Mouse (Mus musculus) G1E (cell line): ENCODE results near the gene Sarnp. TPM values are rescaled to one million over a fixed set of nuclear protein-coding genes. Genes with fewer than 3 reads are reported as not detected.

Experiments
- ATAC-seq: 2 replicates; pipeline ENCODE4 v1.8.0; 2016; ENCODE audit warnings: mild to moderate bottlenecking; ENCODE audit not compliant: insufficient number of reproducible peaks, poor library complexity, low FRiP score, severe bottlenecking; ENCODE audit errors: extremely low read depth
- DNase-seq: peaks from one replicate; pipeline ENCODE4 v3.0.0; 2012; ENCODE audit warnings: low spot score
- H3K27me3 ChIP-seq: 2 replicates; pipeline ENCODE4 v1.6.1; 2012; ENCODE audit warnings: mild to moderate bottlenecking, low read length, inconsistent platforms; ENCODE audit not compliant: insufficient read depth
- H3K36me3 ChIP-seq: replicated peaks from 2 replicates; pipeline ENCODE3; 2012; ENCODE audit warnings: mild to moderate bottlenecking, inconsistent platforms
- H3K4me1 ChIP-seq: 2 replicates; pipeline ENCODE4 v1.6.1; 2012; ENCODE audit warnings: low read depth, low read length, inconsistent platforms, mixed read lengths; ENCODE audit not compliant: insufficient read depth
- H3K4me3 ChIP-seq: 2 replicates; pipeline ENCODE4 v1.5.1; 2012; ENCODE audit warnings: low read depth, mild to moderate bottlenecking, inconsistent platforms, low read length, moderate library complexity, mixed read lengths
- H3K9me3 ChIP-seq: replicated peaks from 2 replicates; pipeline ENCODE4 v1.6.1; 2012; ENCODE audit warnings: inconsistent platforms
- CTCF ChIP-seq: IDR thresholded peaks from 2 replicates; pipeline ENCODE4 v1.5.1; 2012; ENCODE audit warnings: low read depth, low read length, inconsistent platforms, mixed read lengths
- GATA1 ChIP-seq: IDR thresholded peaks from 2 replicates; pipeline ENCODE4 v1.6.1; 2012; ENCODE audit warnings: borderline replicate concordance, low read length, inconsistent platforms, mixed read lengths
- GATA2 ChIP-seq: IDR thresholded peaks from 2 replicates; pipeline ENCODE4 v1.6.1; 2012; ENCODE audit warnings: low read depth, low read length, inconsistent platforms, borderline replicate concordance
- POLR2AphosphoS5 ChIP-seq: IDR thresholded peaks from 2 replicates; pipeline ENCODE4 v1.6.1; 2012; ENCODE audit warnings: low read depth, low read length, inconsistent platforms; ENCODE audit not compliant: insufficient replicate concordance
- TAL1 ChIP-seq: conservative IDR thresholded peaks from 2 replicates; pipeline ENCODE4 v1.6.1; 2012; ENCODE audit warnings: low read depth, low read length, inconsistent platforms, mixed read lengths
- polyA plus RNA-seq: library from polyadenylated mRNA; stranded (reverse); fragments of >175 nt; gene quantifications from 2 replicates; pipeline ENCODE4 v1.2.3, GENCODE M21; 2012
- total RNA-seq, 2 experiments: library from RNA; stranded (forward) in 1 of 2; stranded (reverse) in 1 of 2; fragments of 200-1000 nt in 1 of 2; fragments of >200 nt in 1 of 2; fragmentation: Nextera tagmentation in 1 of 2; gene quantifications; 2 replicates each; pipeline ENCODE4 v1.2.3; 2014 to 2017

Gene Sarnp
- total and polyA plus RNA-seq, 3 experiments, result 19.9 to 154 (median 144) TPM

DNA sequence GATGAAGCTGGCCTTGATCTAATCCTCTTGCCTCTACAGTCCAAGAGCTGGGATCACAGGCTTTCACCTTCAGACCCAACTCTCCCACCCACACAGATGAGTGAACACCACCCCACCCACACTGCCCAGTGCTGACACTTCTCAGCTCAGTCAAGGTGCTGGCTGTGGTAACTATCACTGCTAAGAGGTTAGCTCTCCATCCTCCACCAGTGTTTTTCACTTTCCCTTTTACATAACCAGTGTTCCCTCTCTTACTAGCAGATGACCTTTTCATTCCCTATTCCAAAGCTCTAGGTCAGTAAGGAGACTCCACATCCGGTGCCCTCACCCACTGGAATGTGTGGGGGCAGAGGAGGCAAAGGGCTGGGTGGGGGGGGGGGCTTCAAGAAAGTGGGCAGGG is 104.1 kb downstream of the Sarnp start:
- DNase-seq (no peak), ATAC-seq (no peak)
- Histone ChIP-seq H3K4me3 (no peak overlapping the region), H3K27me3 (no peaks in the 10 kb centered on the region), H3K36me3 (peaks cover 55% of the 10 kb centered on the region), H3K9me3 (no peaks in the 10 kb centered on the region), H3K4me1 (peaks cover 24% of the 10 kb centered on the region)
- TF ChIP-seq POLR2AphosphoS5, result no peak
- no peak for TF ChIP-seq CTCF
- TF ChIP-seq GATA2, result no peak
- TF ChIP-seq GATA1, result no peak
- TF ChIP-seq TAL1, result no peak

DNA sequence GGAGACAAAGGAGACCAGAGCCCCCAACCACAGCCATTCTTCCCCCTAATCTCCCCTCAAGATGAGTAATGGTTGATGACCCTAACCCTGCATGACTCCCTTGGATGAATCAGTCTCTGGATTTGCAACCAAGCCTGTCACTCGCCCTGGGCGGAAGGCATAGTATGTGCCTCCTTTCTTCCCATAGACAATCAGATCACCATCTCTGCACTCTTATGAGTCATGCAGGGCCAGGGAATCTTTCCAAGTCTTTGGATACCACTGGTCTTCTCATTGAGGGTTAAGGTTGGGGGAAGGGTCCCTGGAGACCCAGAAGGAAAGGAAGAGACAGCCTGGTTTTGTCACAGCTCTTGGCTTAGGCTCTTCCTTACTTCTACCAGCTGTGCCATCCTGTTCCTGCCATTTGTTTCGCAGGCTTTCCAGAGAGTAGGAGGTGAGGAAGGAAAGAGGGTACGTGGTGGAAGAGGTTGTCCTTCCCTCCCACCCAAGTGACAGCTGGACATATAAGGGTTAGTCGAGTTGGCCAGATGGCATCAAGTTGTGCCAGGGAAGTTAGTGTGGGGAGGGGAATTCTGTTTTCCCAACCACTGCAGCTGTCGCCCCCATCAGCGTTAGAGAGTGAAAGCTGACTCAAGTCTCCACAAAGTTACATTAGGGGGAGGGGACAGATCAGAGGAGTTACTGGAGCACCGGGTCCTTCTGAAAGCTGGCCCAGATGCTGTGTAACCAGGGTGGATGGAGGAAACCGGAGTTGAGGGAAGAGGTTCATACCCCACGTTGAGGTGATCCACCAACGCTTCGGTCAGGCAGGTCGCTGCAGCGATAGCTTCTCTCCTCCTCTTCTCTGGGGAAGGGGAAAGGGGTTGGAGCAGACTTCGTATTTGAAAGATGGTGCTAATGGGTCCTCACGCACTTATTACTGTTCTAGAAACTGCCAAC is 105.0 kb downstream of the Sarnp start:
- Histone ChIP-seq H3K36me3 (peaks cover 48% of the 10 kb centered on the region), H3K4me3 (peak overlapping the region; percentile 90), H3K27me3 (no peaks in the 10 kb centered on the region), H3K4me1 (peaks cover 24% of the 10 kb centered on the region), H3K9me3 (no peaks in the 10 kb centered on the region)
- ATAC-seq (no peak), DNase-seq (no peak)
- TF ChIP-seq TAL1, result no peak
- TF ChIP-seq CTCF, result no peak
- no peak for TF ChIP-seq GATA2
- no peak for TF ChIP-seq POLR2AphosphoS5
- TF ChIP-seq GATA1, result no peak

DNA sequence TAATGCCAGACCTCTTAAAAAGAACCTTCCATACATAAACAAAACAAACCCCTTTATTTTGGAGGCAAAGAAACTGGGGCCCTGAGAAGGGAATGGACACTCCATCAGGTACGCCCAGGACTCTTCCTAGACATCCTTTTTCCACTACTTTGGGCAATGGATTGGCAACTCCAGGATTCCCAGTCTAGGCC is 105.6 kb downstream of the Sarnp start, which contains the start of gene Rdh5:
Rdh5 (minus strand) TSS at position 67 of the 191 bp plus-strand sequence.
- no peak for ATAC-seq
- no peaks in the 10 kb centered on the region for H3K9me3 ChIP-seq
- peaks cover 24% of the 10 kb centered on the region for H3K4me1 ChIP-seq
- TF ChIP-seq POLR2AphosphoS5 (no peak), TAL1 (no peak), GATA1 (no peak), GATA2 (no peak), CTCF (no peak)
- peak within 1 kb of the TSS; percentile 90 for H3K4me3 ChIP-seq
- H3K36me3 ChIP-seq, result peaks cover 43% of the 10 kb centered on the region
- H3K27me3 ChIP-seq, result peaks cover 4% of the 10 kb centered on the region; the same call in 1 of the 2 replicates
- DNase-seq, result no peak

DNA sequence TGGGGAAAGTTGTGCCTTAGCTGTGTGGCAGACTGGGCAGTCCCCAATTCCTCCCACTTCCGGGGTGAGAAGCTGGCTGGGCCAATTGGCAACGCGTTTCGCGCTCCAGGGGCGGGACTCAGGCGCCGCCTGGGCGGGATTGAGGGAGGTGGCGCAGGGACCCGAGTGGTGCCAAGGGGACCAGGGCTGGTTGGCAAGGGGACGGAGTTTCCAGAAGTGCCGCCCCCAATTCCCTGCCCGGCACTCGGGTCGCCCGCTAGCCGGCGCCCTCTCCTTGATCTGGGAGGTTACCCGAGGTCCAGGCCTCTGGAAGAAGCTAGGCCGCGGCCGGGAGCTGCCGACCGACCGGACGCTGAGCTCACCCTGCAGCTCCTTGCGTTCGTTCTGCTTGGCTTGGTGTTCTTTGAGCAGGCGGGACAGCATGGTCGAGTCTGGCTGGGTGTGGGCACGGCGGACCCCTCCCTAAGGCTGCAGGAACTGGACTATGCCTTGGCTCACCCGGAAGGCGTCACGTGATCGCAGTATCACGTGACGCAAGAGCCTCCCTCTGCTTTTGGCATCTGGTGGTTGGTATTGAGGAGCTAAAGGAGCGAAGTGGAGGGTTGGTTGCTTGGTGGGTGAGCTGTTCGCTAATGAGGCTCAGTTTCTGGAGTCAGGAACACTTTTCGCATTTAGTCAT is 106.0 kb downstream of the Sarnp start:
- DNase-seq (peak; percentile 100), ATAC-seq (peak; percentile 98)
- Histone ChIP-seq H3K36me3 (peaks cover 38% of the 10 kb centered on the region), H3K9me3 (no peaks in the 10 kb centered on the region), H3K27me3 (peaks cover 9% of the 10 kb centered on the region), H3K4me1 (peaks cover 24% of the 10 kb centered on the region), H3K4me3 (peak overlapping the region; percentile 90)
- TF ChIP-seq GATA1, result no peak
- TF ChIP-seq GATA2, result no peak
- no peak for TF ChIP-seq TAL1
- no peak for TF ChIP-seq CTCF
- TF ChIP-seq POLR2AphosphoS5, result no peak

DNA sequence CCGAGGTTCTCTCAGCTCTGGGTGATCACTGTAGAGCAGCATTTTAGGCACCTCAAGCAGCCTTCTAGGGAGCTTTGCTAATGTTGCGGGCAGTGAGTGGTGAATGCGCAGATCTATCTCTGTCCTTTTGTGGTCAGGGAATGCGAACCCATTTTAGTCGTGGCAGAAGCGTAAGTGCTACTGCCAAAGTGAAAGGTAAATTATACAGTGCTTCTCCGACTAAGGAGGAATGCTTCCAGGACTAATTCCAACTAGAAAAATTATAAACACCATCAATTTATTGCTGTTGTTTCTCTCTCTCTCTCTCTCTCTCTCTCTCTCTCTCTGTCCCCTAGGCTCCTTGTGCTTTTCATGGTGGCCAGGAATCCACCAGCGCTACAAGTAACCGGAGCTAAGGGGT is 106.8 kb downstream of the Sarnp start, which contains the start of gene Bloc1s1:
Bloc1s1 (minus strand) TSS at position 101 of the 400 bp plus-strand sequence.
- TF ChIP-seq POLR2AphosphoS5 (no peak), TAL1 (no peak), GATA1 (no peak), GATA2 (no peak), CTCF (no peak)
- Histone ChIP-seq H3K9me3 (no peaks in the 10 kb centered on the region), H3K27me3 (peaks cover 16% of the 10 kb centered on the region), H3K36me3 (peaks cover 32% of the 10 kb centered on the region), H3K4me1 (peaks cover 24% of the 10 kb centered on the region), H3K4me3 (peak within 1 kb of the TSS; percentile 90)
- no peak for ATAC-seq
- no peak for DNase-seq

Other genes starting within 250 kb of the Sarnp start
Only the 20 nearest of the 23 such genes appear.
- gene Rps26, start 190.6 kb upstream of the Sarnp start, total RNA-seq (2014; fragmentation: Nextera tagmentation), result 4,124 and 4,641 TPM in 2 replicates
- 1,044 and 1,182 TPM in 2 replicates for gene Rps26, start 190.6 kb upstream of the Sarnp start, total RNA-seq (2017)
- gene Rps26, start 190.6 kb upstream of the Sarnp start, polyA plus RNA-seq, result 4,182 and 5,947 TPM in 2 replicates
- 11.4 and 11.7 TPM in 2 replicates for gene Ikzf4, start 171.3 kb upstream of the Sarnp start, total RNA-seq (2014; fragmentation: Nextera tagmentation)
- 1.7 and 2.8 TPM in 2 replicates for gene Ikzf4, start 171.3 kb upstream of the Sarnp start, total RNA-seq (2017)
- gene Ikzf4, start 171.3 kb upstream of the Sarnp start, polyA plus RNA-seq, result 6.7 and 7.0 TPM in 2 replicates
- 4.6 and 8.7 TPM in 2 replicates for gene Suox, start 143.3 kb upstream of the Sarnp start, total RNA-seq (2014; fragmentation: Nextera tagmentation)
- gene Suox, start 143.3 kb upstream of the Sarnp start, total RNA-seq (2017), result 8.1 and 8.4 TPM in 2 replicates
- 0.96 and 1.7 TPM in 2 replicates for gene Suox, start 143.3 kb upstream of the Sarnp start, polyA plus RNA-seq
- 49.1 TPM in 2 replicates for gene Rab5b, start 121.1 kb upstream of the Sarnp start, total RNA-seq (2014; fragmentation: Nextera tagmentation)
- gene Rab5b, start 121.1 kb upstream of the Sarnp start, total RNA-seq (2017), result 48.0 and 52.7 TPM in 2 replicates
- gene Rab5b, start 121.1 kb upstream of the Sarnp start, polyA plus RNA-seq, result 17.5 and 20.0 TPM in 2 replicates
- 0.58 and 2.4 TPM in 2 replicates for gene Pmel, start 113.1 kb upstream of the Sarnp start, total RNA-seq (2014; fragmentation: Nextera tagmentation)
- gene Pmel, start 113.1 kb upstream of the Sarnp start, total RNA-seq (2017), result 0.76 and 1.0 TPM in 2 replicates
- 0.05 and 0.06 TPM in 2 replicates for gene Pmel, start 113.1 kb upstream of the Sarnp start, polyA plus RNA-seq
- 108 and 117 TPM in 2 replicates for gene Cdk2, start 112.3 kb upstream of the Sarnp start, total RNA-seq (2014; fragmentation: Nextera tagmentation)
- 109 and 113 TPM in 2 replicates for gene Cdk2, start 112.3 kb upstream of the Sarnp start, total RNA-seq (2017)
- 34.7 and 36.3 TPM in 2 replicates for gene Cdk2, start 112.3 kb upstream of the Sarnp start, polyA plus RNA-seq
- gene Dgka, start 72.5 kb upstream of the Sarnp start, total RNA-seq (2014; fragmentation: Nextera tagmentation), result 6.8 and 8.4 TPM in 2 replicates
- 3.3 TPM in 2 replicates for gene Dgka, start 72.5 kb upstream of the Sarnp start, total RNA-seq (2017)
- gene Dgka, start 72.5 kb upstream of the Sarnp start, polyA plus RNA-seq, result 0.19 and 0.50 TPM in 2 replicates
- gene Pym1, start 69.4 kb upstream of the Sarnp start, total RNA-seq (2014; fragmentation: Nextera tagmentation), result 78.7 and 93.7 TPM in 2 replicates
- 44.3 and 47.3 TPM in 2 replicates for gene Pym1, start 69.4 kb upstream of the Sarnp start, total RNA-seq (2017)
- 144 and 169 TPM in 2 replicates for gene Pym1, start 69.4 kb upstream of the Sarnp start, polyA plus RNA-seq
- 0.44 TPM in 1 of 2 replicates, not detected in the other for gene Mmp19, start 26.4 kb upstream of the Sarnp start, total RNA-seq (2014; fragmentation: Nextera tagmentation)
- gene Mmp19, start 26.4 kb upstream of the Sarnp start, total RNA-seq (2017), result 0.11 and 0.12 TPM in 2 replicates
- gene Mmp19, start 26.4 kb upstream of the Sarnp start, polyA plus RNA-seq, result 0.02 and 0.03 TPM in 2 replicates
- gene Dnajc14, start 13.3 kb upstream of the Sarnp start, total RNA-seq (2014; fragmentation: Nextera tagmentation), result 20.6 and 25.5 TPM in 2 replicates
- 31.5 and 36.9 TPM in 2 replicates for gene Dnajc14, start 13.3 kb upstream of the Sarnp start, total RNA-seq (2017)
- 9.6 and 12.6 TPM in 2 replicates for gene Dnajc14, start 13.3 kb upstream of the Sarnp start, polyA plus RNA-seq
- 8.4 and 10.1 TPM in 2 replicates for gene Tmem198b, start 13.0 kb upstream of the Sarnp start, total RNA-seq (2014; fragmentation: Nextera tagmentation)
- gene Tmem198b, start 13.0 kb upstream of the Sarnp start, total RNA-seq (2017), result 4.1 and 4.9 TPM in 2 replicates
- 1.5 and 2.2 TPM in 2 replicates for gene Tmem198b, start 13.0 kb upstream of the Sarnp start, polyA plus RNA-seq
- gene Ormdl2, start 4.3 kb downstream of the Sarnp start, total RNA-seq (2014; fragmentation: Nextera tagmentation), result 29.3 and 31.9 TPM in 2 replicates
- gene Ormdl2, start 4.3 kb downstream of the Sarnp start, total RNA-seq (2017), result 132 and 152 TPM in 2 replicates
- gene Ormdl2, start 4.3 kb downstream of the Sarnp start, polyA plus RNA-seq, result 18.0 and 21.9 TPM in 2 replicates
- not detected in 2 replicates for gene Gdf11, start 74.4 kb downstream of the Sarnp start, total RNA-seq (2014; fragmentation: Nextera tagmentation)
- gene Gdf11, start 74.4 kb downstream of the Sarnp start, total RNA-seq (2017), result under 0.01 TPM in 1 of 2 replicates, not detected in the other
- gene Gdf11, start 74.4 kb downstream of the Sarnp start, polyA plus RNA-seq, result 0.02 TPM in 2 replicates
- 1.7 and 3.4 TPM in 2 replicates for gene Cd63, start 83.7 kb downstream of the Sarnp start, total RNA-seq (2014; fragmentation: Nextera tagmentation)
- gene Cd63, start 83.7 kb downstream of the Sarnp start, total RNA-seq (2017), result 0.22 TPM in 1 of 2 replicates, not detected in the other
- gene Cd63, start 83.7 kb downstream of the Sarnp start, polyA plus RNA-seq, result 0.04 and 0.09 TPM in 2 replicates
- 7.1 and 27.4 TPM in 2 replicates for gene Rdh5, start 105.6 kb downstream of the Sarnp start, total RNA-seq (2014; fragmentation: Nextera tagmentation)
- 2.6 and 4.4 TPM in 2 replicates for gene Rdh5, start 105.6 kb downstream of the Sarnp start, total RNA-seq (2017)
- 0.94 and 1.2 TPM in 2 replicates for gene Rdh5, start 105.6 kb downstream of the Sarnp start, polyA plus RNA-seq
- gene Bloc1s1, start 106.7 kb downstream of the Sarnp start, total RNA-seq (2014; fragmentation: Nextera tagmentation), result 46.7 and 50.3 TPM in 2 replicates
- gene Bloc1s1, start 106.7 kb downstream of the Sarnp start, total RNA-seq (2017), result 116 and 119 TPM in 2 replicates
- gene Bloc1s1, start 106.7 kb downstream of the Sarnp start, polyA plus RNA-seq, result 121 and 157 TPM in 2 replicates
- not detected in 2 replicates for gene Itga7, start 116.5 kb downstream of the Sarnp start, total RNA-seq (2014; fragmentation: Nextera tagmentation)
- 0.33 and 0.46 TPM in 2 replicates for gene Itga7, start 116.5 kb downstream of the Sarnp start, total RNA-seq (2017)
- 0.02 and 0.10 TPM in 2 replicates for gene Itga7, start 116.5 kb downstream of the Sarnp start, polyA plus RNA-seq
- not detected in 2 replicates for gene Mettl7b, start 143.7 kb downstream of the Sarnp start, total RNA-seq (2014; fragmentation: Nextera tagmentation)
- not detected in 2 replicates for gene Mettl7b, start 143.7 kb downstream of the Sarnp start, total RNA-seq (2017)
- gene Mettl7b, start 143.7 kb downstream of the Sarnp start, polyA plus RNA-seq, result not detected in 2 replicates
- gene Olfr9, start 172.1 kb downstream of the Sarnp start, total RNA-seq (2014; fragmentation: Nextera tagmentation), result not detected in 2 replicates
- 0.11 TPM in 1 of 2 replicates, not detected in the other for gene Olfr9, start 172.1 kb downstream of the Sarnp start, total RNA-seq (2017)
- not detected in 2 replicates for gene Olfr9, start 172.1 kb downstream of the Sarnp start, polyA plus RNA-seq
- gene Olfr763, start 193.5 kb downstream of the Sarnp start, total RNA-seq (2014; fragmentation: Nextera tagmentation), result not detected in 2 replicates
- 0.06 TPM in 1 of 2 replicates, not detected in the other for gene Olfr763, start 193.5 kb downstream of the Sarnp start, total RNA-seq (2017)
- gene Olfr763, start 193.5 kb downstream of the Sarnp start, polyA plus RNA-seq, result not detected in 2 replicates